Mouse (Mus musculus) telencephalon, adult 2 months (tissue): ENCODE measurements around the gene Acer2.

Experiments
- DNase-seq: peaks from one replicate; pipeline ENCODE4 v3.0.0-alpha.2; 2011; ENCODE audit warnings: low read depth, low spot score

The Acer2 gene

DNA sequence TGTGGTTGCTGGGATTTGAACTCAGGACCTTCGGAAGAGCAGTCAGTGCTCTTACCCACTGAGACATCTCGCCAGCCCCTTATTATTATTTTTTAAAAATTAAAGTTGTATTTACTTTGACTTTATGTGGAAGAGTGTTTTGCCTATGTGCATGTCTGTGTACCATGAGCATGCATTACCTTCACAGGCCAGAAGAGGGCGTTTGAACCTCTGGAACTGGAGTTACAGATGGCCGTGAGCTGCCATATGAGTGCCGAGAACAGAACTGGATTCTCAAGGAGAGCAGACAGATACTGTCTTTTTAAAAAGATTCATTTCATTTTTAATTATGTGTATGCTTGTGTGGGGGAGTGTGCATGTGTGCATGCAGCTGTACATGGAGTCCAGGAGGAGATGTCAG, 13.7 kb downstream of the Acer2 start:
- no peak for DNase-seq

DNA sequence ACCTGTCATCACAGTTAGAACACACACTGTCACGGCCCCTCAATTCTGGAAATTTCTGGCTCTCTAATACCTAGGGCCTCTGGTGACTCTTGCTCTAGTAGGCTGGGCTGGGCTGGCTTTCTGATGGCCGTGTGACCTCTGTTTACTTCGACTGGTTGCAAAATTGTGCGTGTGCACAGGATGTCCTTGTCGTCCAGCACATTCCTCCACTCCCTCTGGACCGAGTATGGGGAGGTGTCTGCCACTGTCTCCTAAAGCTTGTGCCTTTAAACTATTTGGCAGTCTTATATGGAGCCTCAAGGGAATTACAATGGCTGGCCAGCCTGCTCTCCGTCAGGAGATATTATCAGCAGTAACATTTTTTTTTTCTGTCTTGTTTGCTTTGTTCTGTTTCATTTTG, 23.2 kb downstream of the Acer2 start:
- DNase-seq, result no peak

DNA sequence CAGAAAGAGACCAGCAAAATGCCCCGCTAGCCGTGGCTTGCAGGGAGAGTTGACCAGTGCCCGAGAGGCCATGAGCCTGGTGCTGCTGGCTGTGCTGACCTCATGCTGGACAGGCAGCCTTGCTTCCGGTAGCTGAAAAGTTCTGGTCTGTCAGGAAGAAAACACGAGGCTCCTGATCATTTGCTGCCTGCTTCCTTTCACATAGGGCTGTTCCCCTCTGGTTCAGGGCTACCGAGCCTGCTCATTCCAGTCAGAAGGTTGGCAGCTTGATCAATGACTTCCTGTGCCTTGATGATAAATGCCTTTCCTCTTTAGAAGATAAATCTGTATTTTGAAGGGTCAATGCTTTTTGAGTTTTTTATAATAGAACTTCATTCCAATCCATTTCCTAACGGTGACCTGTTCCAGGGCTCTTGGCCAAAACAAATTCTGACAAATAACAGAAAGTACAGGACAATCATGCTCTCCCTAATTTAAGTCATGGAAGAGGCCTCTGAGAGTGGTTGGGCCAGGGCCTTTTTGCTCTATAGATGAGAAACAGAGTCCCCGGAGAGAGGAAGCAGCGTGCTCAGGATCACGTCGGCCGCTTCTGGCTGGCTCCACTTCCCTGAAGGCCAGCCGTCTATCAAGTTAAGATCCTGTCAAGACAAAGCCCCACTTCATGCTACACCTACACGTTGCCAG, 24.7 kb downstream of the Acer2 start:
- DNase-seq, result no peak

DNA sequence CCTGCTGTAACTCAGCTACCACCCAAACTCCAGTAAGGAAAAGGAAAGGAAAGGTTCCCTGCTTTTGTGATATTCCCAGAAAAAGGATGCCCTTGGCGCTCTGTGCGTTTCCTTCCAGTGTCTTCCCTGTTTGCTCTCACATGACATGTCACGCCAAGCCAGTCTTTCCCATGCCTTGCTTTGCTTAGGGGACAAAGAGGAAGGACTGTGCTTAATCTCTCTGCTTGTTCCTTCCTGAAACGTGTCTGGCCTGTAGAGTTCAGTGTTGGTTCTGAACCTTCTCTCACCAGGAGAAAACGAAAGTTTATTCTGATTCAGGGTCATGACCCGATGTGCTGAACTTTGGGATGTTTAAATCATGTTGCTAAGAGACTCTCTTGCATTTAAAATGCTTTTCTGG, 28.2 kb downstream of the Acer2 start:
- no peak for DNase-seq

DNA sequence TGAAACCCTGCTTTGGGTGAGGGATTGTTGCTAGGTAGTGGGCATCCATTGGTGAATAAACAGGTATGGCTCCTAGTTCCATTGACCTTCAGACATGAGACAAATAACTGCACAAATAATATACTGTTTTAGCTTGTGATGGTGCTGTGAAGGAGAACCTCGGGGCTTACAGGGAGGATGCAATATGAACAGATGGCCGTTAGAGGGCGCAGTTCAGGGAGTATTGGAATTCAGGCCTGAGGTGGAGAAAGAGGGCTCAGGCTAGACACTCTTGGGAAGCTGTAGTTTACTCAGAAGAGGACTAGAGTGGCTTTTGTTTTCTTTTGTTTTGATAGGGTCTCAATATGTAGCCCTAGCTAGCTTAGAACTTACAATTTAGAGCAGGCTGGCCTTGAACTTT, 30.8 kb downstream of the Acer2 start:
- no peak for DNase-seq

DNA sequence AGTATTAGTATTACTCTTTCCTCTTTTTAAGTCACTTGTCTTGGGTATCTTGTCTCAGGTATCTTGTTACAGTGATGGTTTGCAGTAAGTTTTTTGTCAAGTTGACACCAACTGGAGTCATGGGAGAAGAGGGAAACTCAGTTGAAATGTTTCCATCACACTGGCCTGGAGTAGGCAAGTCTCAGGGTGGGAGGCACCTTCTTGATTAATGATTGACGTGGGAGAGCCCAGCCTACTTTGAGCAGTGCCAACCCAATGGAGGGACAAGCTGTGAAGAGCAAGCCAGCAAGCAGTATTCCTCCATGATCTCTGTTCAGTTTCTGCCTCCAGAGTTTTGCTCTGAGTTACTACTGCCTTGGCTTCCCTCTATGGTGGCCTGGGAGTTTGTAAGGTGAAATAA, 31.7 kb downstream of the Acer2 start:
- DNase-seq, result no peak

DNA sequence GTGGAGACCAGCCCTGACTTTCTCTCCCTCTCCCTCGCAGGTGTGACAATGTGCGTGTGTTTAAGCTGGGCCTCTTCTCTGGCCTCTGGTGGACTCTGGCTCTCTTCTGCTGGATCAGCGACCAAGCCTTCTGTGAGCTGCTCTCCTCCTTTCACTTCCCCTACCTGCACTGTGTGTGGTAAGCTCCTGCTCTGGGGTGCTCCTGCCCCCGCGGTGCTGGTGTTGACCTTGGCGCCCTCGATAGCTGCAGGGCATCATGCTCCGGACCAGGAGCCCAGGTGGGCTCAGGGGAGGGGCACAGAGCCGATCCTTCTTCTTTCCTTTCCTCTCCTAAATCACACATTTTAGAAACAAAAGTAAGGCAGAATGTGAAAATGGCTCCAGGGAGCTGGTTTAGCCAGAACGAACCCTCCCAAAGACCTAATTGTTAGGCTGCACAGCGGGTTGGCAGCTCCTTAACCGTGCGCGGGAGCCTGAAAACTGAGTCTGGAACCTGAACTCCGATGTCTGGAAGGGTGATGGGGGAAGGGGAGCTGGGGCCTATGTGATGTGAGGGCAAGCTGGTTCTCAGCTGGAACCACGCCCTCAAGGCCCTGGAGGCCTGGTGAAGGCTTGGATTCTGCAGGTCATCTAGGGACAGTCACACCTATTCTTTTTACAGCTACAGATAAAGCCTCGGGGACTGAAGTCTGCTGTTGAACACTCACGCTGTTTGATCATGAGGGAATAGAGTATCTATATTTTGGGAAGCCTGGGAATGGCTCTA, 37.6 kb downstream of the Acer2 start:
- DNase-seq, result no peak

DNA sequence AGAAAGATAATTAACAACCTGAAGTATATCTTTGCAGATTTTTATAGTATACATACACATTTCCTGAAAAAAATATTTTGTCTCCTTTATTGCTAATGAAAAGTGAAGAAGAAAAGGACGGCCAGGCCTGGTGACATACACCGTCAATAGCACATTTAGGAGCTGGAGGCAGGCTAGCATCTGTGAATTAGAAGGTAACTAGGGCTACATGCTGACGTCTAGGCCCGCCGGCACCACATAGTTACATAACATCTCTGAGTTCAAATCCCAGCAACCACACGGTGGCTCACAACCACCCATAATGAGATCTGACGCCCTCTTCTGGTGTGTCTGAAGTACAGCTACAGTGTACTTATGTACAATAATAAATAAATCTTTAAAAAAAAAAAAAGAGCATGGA, 38.6 kb downstream of the Acer2 start:
- no peak for DNase-seq

DNA sequence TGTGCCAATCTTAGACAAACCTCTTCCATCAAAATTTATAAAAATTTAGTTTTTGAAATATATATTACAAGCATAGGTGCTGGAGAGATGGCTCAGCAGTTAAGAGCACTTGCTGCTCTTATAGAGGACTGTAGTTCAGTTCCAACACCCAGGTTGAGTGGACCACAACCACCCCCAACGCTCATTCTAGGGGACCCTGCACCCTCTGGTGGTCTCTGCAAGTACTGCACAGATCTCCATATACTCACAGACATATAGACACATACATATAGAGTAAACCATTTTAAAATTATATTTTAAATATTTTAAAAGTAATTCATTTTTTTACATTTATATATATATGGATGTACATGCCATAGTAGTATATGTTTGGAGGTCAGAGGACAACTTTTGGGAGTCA, 41.9 kb downstream of the Acer2 start:
- DNase-seq, result no peak

DNA sequence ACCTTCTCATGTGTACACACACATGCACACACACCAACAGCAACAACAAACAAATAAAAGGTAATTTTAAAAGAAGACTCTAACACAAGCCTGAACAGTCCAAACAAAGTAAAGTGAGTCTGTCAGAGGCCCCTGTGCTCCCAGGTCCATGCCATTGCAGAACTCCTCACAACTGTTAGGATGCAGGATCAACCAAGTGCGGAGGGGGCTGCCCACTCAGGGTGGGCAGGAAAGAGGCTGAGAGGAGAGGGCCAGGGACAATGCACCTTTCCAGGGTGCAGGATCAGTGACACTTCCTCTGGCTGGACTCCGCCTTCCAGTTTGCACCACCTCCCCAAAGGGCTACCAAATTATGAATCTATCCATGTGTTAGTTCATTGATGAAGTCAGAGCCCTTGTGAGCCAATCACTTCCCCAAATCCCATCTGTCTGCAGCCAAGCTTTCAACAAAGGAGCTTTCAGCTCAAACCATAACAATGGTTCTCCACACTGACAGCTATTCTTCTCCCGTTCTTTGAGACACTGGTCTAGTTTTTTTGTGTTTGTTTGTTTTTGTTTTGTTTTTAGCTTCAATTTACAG, 49.4 kb downstream of the Acer2 start:
- DNase-seq, result no peak

DNA sequence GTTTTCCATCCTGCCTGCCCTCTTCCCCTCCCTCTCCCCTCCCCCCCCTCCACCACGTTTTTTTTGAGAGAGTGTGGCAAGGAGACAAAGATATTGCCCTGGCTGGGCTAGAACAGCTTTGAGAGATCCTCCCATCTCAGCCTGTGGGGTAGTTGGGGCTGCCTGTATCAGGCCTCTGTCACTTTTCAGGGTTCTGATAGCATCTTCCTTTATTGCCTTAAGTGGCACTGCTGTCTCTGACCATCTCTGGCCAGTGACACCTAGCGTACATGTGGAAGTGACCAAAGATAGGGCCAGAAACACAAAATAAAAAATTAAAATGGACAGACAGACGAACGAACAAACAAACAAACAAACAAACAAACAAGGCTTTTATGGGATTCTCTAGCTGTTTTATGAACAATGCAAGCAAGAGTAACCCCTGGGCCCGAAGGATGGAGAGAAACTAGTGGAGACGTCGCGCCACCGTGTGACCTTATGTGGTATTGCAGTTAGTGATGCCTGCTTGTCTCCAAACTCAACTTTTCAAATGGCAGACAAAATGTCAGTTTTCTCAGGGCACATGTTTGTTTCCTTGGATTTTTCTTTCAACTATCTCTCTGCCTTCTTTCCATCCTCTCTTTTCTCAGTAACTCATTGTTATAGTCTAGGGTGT, 50.7 kb downstream of the Acer2 start:
- DNase-seq, result no peak

DNA sequence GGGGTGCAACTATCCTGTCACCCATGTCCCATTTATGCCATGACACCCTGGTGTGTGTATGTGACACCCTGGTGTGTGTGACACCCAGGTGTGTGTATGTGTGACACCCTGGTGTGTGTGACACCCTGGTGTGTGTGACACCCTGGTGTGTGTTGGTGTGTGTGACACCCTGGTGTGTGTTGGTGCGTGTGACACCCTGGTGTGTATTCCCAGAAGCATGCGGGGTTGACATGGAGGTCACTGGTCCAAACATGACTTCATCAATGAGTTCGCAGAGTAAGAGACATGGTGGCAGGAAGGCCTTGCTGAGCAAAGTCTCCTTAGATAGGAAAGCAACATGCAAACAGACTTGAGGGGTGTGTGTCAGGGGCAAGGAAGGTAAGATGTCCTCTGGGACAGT, 52.8 kb downstream of the Acer2 start:
- DNase-seq, result no peak

DNA sequence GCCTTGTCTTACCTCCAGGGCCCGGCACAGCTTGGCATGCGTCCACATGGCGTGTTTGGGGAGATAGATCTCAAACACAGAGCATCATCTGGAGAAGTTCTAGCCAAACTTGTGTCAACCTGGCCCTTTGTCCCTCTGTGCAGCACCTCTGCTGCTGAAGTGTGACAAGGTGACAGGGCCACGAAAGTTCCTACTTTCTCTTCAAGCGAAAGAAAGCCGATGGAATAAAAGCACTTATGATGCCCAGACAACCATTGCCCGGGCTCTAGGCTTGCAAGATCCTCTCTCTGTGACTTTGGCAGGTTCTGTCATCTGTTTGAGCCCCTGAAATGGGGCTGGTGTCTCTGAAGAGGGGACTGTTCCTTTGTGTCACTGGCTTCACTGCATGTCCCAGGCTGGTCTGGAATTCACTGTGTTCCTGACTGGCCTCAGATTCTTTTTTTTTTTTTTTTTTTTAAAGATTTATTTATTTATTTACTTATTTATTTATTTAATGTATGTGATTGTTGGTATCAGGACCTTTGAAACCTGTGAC, 56.0 kb downstream of the Acer2 start:
- no peak for DNase-seq

DNA sequence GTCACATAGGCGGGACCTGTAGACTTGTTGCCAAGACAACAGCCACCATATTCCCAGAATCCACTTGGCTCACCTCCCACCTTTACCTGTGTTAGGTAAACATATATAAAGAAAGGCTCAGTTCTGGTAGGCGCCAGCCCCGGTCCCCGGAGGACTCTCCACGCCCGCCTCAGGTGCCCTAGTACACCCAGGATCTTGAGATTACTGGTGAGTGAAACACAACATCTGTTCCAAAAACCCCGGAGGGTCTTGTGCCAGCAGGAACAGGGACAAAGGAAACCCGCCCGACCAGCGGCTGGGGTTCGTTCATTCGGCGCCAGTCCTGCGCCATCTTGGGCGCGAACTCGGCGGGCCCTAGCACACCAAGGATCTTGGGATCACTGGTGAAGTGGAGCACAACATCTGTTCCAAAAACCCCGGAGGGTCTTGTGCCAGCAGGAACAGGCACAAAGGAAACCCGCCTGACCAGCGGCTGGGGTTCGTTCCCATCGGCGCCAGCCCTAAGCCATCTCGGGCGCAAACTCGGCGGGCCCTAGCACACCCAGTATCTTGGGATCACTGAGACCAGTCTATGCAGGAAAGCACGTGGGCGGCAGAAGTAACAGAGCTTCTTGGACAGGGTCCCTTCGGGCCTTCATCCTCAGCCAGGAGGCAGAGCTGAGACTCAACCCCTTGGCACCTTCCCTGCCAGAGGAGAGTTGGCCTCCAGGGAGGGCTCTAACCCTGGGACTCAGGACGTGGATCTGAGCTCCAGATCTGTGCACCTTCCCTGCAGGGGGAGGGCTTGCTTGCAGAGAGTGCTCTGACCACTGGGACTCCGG, 56.6 kb downstream of the Acer2 start:
- DNase-seq, result no peak

DNA sequence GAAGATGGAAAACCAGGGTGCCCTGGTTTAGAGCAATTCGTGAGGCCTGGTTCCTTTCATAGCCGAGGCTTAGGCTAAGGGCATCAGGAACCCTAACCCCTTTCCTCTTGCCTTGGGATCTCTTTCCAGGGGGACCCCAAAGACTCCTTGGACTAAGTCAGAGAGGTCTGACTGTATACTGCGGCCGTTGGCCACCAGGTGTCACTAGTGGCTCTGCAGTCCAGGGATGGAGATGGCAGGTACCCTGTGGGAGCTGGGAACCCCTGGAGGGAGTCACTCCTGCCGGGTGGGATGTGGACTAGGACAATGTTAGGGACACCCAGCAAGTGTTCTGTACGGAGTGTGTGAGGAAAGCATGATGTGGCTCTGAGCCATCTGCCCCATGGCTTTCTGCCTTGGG, 58.8 kb downstream of the Acer2 start:
- DNase-seq, result no peak

DNA sequence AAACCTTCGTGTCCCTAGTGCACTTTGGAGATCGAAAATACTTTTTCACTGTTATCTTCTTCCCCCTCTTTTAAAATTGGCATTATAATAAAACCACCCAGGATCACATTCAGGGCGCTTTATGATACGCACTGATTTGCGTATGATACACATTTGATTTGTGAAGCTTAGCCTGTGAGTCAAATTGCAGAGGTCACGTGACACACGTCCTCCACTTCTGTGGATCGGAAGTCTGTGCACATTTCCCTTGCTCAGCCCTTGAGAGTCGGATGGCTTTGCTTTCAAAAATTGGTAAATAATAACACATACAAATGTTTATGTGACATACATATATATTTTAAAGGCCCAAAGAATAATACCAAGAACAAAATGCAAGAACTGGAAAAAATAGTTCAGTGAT, 62.0 kb downstream of the Acer2 start:
- no peak for DNase-seq

DNA sequence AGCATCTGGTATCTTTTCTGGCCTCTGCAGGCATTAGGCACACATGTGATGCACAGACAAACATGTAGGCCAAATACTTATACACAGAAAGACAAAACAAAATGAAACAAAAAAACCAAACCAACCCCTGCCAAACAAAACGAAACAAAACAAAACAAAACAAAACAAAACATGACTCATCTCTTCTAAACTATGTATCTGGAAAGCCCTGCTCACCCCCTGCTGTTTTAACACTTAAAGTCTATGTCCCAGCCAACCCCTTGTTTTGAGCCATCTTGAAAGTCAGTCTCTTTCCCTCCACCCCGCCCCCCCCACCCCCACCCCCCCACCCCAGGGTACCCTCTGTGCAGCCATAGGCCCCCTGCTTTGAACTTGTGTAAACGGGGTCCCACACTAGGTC, 62.5 kb downstream of the Acer2 start:
- no peak for DNase-seq

DNA sequence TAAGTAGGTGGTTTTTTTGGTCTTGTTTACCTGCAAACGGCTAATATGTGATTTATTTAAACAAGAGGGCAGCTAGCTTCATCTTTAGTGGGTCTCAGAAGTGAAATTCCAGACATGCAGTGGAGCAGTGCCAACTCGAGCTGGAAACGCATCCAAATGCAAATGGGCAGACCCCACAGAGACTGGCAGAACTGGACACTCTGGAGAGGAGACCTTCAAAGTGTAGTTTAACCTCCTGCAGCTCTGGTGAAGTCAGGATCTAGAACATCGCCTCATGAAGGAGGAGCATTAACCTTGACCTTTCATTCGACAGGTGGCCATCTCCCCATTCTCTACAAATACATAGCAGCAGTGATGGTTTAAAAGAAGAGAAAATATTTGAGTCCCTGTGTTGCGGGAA, 68.5 kb downstream of the Acer2 start:
- no peak for DNase-seq

DNA sequence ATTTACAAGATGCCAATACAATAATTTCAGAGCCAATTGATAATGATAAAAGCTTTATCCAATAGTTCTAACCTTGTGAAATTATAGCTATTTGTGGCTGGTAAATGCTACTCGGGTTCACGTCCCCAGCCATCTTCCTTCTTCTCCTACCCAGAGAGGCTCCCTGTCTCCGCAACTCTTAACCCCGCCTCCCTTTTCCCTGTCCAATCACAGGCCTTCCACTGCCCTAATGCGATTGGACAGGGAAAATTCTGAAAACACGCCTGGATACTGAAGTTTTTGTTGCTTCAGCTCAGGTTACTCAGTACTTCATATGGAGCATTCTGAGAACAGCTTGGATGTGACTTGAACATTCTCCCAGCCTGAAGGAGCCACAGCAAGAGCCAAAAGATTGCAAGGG, 69.1 kb downstream of the Acer2 start:
- no peak for DNase-seq

DNA sequence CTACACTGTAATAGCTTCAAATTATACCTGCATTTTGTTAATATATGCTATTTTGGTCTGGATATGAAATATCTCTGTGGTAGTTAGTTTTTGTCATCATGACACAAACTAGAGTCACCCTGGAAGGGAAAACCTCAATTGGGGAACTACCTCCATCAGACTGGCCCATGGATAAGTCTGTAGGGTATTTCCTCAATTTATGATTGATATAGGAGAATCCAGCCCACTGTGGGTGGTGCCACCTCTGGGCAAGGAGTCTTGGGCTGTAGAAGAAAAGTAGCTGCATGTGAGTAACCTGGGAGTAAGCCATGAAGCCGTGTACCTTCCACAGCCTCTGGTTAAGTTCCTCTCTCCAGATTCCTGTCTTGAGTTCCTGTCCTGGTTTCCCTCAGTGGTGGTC, 74.6 kb downstream of the Acer2 start:
- DNase-seq, result no peak

DNA sequence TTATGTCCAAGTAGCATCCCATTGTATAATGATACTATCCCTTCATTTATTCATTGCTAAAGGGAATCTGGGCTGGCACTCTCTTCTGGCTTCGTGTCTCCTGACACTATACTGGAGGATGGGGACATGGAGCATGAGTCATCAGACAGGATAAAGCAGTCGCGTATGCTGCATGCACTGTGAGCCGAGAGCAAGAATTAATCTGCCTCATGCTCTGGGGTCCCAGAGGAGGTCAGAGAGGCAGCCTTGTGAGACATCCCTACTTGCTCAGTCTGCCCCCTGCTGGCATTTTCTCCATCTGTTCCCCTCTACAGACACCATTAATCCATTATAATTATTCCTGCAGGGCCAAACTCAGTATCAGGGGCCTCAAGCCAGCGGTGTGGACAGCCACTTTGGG, 79.3 kb downstream of the Acer2 start:
- DNase-seq, result no peak

DNA sequence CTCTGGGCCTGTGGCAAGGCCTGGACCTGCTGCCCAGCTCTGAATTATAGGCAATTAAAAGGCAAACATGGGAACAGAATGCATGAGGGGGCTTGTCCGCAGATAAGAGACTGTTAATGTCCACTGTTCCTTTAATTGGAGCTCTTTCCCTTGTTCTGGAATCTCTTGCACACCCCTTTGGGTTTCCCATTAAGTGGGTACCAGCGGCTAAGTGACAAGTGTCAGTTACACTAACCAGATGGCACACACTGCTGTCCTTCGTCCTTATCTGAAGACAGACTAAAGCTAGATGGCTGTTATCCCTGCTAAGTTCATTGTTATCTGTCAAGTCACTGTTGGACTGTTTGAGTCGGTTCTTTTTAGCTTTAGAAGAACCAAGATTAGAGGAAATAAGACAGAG, 81.3 kb downstream of the Acer2 start:
- DNase-seq, result no peak
